Mouse (Mus musculus) left cerebral cortex, postnatal 4 days (tissue): ENCODE data around the gene Hrh2. TPM values are rescaled to one million over a fixed set of nuclear protein-coding genes. Genes with fewer than 3 reads are reported as not detected.

Experiments used
- DNase-seq: peaks from one replicate; pipeline ENCODE4 v3.0.0-alpha.2; 2022
- intact Hi-C: fragments of 180-260 bp; cut with DNase I; formaldehyde crosslinking; loops from one replicate; pipeline ENCODE4 v1.15.1; 2025
- total RNA-seq, 2 experiments: library from RNA; stranded (reverse); gene quantifications; 2 replicates each; pipeline ENCODE4 v1.2.3; 2021

Gene Hrh2
- total RNA-seq, 2 experiments from 2014 or later, result 3.9 to 4.1 TPM

DNA sequence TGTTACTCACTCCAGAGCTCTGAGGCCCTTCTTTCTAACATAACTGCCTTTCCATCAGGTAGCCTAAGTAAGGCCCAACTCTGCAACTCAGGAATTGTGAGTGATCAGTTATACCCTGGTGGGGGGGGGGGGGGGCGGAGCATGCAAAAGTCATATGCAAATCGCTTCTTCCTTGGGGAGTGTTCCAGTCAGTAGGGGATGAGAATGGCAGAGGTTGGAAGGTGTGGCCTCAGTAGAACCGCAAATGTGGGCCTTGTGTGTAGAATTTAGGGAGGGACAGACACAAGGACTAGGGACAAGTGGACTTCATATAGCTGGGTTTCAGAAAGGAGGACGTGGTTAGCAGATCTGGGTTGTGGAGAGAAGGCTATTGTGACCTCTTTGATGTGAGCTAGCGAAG lies 23.3 kb downstream of the Hrh2 start:
- no peak for DNase-seq
- intact Hi-C loops, result no loop called here

DNA sequence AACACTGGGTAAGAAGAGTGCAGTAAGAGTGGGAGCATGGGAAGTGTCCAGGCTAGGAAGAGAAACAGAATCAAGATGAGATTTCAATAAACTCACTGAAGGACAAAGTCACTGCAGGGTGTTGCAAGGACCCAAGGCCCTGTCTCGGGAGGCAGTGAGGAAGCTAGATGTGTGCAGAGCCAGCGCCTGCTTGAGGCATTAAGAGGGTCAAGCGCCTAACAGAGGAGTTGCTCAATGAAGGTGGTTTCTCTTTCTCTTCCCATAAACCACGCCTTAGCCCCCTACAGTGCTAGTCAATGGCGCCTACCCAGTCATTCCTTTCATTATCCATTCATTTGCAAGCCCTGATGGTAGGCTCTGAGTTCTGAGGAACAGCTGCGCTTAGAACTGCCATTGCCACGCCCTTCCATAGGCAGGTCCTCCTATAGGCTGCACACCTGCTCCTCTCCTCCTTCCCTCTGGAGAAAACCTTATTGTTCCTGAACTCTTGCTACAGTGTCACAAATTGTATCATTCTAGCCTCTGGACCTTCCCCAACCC lies 23.9 kb downstream of the Hrh2 start:
- no peak for DNase-seq
- intact Hi-C loops, result no loop called here

DNA sequence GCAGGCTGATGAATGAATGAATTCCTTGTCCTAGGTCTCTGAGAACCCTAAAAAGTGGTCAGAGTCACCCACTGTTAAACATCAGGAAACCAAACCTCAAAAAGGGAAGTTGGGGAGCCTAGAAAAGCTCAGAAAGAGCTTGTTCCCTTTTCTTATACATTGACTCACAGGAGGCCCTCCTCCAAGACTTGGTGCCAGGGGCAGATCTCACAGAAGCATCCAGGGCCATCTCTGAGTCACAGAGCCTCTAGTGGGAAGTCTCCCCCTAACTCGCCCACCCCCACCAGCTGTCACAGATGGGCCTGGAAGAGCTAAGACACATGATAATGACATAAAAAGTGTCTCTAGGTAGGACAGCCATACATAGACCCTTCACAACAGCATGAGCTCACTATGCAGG lies 26.4 kb downstream of the Hrh2 start:
- no peak for DNase-seq
- intact Hi-C loops, result no loop called here

DNA sequence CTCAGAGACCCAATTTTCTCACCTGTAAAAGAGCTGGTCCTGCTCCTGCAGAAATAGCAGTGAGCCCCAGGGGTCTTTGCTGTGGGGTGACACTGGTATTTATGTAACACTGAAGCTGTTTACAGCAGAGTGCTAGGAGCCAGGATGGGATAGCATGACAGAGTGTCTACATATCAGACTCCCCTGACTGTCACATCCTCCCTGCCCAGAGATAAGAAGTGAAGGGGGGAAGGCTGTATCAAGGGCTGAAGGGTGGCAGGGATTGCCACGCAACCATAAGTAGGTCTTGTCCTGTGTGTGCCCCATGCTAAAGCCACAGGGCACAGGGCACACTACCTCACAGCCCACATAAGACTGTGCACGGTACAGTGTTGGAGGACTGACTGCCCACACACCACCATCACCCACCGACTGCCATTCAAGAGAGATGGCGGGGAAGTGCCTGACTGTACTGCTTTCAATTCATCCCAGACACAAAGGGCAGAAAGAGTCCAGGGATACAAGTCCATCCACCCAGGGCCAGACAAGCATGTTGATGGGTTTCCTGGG lies 29.8 kb downstream of the Hrh2 start:
- intact Hi-C loops, result no loop called here
- DNase-seq, result no peak

DNA sequence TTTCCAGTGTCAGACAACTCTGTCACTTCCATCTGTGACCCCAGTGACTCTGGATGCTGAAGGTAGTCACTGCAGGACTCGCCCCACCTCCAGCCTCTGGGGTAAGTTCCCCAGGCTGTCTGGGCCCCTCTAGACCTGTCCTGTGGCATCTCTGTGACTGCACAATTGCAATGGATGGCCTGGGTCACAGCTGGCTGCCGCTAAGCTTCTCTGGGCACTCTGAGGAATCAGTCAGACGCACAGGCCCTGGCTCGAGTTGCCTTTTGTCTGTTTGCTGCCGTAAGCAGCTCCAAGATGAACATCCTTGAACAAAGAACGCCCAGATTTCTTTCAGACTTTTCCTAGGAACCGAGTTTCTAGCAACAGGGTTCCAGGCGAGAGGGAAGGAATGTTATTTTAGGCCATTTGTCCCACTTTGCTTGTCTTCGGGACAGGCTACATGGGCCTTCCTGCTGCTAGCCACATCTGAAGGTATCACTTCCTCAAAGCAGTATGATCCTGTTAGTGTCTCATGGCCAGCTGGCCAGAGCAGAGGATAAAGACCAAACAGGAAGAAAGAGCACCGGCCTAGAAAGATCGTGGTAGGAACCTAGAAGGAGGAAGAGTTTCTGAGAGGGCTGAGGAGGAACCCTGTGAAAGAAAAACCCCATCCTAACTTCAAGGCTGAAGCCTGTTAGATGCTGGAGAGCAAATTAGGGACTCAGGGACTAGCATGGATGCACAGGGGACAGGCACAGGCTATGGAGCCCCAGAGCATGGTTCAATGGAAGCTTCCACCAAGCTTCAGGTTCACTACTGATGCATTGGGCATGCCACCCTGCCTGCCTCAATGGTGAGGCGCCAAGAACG lies 31.2 kb downstream of the Hrh2 start:
- intact Hi-C loops, result no loop called here
- DNase-seq, result no peak

DNA sequence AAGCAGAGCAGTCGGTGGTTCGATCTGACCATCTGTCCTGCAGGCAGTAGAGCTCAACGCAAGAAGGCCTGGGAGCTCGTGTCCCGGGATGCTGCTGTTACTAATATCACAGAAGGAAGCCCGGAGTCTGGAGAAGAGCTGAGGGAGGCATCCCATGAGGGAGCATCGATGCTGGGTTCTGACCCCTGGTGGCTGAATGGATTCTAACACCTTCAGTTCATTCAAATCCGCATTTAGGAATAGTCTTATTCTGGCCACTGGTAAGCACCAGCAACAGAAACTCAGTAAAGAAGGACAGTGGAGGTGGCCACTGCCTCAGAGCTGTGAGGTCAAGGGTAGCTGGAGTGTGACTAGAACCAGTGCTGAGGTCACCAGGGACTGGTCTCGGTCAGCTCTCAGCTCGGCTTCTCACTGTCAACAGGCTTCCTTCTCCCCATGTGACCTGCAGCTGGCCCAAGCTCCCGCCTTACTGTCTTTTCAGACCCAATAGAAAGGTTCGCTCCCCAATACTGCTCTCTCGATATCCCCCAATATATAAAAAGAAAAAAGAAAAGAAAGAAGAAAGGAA lies 36.1 kb downstream of the Hrh2 start:
- peak; percentile 57 for DNase-seq
- intact Hi-C loops, result loop anchor here (5.0 kb wide), 1 partner anchor 116 kb away; no protein-coding TSS in a partner anchor

DNA sequence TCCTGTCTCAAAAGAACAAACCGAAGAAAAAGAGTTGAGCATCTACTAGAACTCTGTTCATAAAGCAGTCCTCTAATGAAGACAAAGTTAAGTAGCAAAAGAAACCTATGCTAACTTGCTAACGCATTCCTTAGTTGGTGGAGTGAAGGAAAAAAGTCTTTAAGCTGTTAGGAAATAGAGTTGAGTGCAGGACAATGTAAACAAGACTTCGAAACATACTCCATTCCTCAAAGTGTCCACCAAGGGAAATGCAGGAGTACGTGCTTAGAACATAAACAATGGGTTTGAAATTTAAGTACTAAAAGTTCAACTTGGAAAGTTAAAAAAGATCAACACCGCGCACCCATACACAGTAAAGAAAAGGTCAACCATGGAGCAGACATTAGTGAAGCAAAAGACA lies 38.2 kb downstream of the Hrh2 start:
- DNase-seq, result no peak
- intact Hi-C loops, result no loop called here

DNA sequence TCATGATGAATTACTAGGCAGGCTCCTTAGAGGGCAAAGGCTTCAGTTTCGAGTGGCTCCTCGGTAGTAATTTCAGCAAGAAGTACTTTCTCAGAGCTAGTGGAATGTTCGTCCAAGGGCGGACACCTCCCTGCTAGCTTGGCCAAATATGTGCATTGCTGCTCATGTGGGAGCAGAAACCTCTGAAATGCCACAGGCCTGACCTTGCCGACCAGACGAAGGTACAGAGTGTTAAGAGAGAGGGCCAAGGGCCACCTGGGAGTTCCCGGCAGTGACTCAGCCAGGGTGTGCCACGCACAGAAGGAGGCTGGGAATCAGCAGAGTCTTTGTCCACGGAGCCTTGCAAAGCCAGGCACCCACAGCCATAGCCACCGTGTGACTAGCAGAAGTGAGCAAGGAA lies 39.9 kb downstream of the Hrh2 start:
- no peak for DNase-seq
- intact Hi-C loops, result no loop called here

DNA sequence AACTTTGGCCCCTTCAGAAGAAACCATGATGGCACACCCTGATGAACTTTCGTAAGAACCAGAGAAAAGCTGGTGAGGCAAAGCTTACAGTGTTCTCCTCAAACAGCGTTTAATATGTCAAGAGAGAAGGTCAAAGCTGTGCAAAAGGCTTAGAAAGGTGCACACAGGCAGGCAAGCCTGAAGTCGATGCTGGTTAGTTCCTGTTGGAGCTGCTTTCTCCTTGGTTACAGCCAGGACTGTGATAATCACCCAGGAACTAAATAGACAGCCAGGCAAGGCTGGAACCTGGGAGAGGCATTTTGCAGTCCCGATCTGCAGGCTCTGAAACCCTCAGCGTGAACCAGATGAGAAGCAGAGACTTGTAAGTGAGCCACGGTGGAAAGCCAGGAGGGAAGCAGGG lies 45.6 kb downstream of the Hrh2 start:
- DNase-seq, result no peak
- intact Hi-C loops, result no loop called here

DNA sequence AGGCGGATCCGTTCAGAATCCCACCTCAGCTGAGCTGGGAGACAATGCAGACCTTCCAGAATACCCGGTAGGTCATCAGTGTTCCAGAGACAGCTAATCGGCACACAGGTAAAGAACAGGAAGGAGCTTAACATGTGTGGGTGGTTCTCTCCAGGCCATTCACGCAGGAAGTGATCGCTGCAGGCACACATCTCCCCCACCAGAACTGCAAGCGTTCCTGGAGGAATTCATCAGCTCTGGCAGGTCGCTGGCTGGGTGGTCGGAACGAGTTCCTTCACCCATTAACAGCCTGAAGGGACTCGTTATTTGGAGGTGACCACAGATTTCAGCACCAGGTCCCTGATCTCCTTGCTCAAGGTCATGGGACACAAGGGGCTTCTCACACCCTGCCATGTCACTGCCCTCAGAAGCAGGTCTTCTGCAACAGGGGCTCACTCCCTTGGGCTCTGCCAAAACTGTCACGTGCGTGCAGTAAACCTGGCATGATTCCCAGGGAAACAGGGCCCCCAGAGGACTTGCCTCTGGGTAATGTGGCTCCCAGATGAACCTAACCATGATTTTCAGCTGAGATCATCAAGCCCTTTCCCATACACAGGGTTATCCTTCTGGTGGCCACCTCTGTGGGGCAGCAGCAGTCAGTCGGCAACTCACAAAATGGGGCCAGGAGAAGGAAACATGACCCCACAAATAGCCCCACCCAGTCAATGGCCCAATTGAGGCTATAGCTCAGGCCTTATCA lies 46.8 kb downstream of the Hrh2 start:
- intact Hi-C loops, result no loop called here
- DNase-seq, result peak; percentile 48

DNA sequence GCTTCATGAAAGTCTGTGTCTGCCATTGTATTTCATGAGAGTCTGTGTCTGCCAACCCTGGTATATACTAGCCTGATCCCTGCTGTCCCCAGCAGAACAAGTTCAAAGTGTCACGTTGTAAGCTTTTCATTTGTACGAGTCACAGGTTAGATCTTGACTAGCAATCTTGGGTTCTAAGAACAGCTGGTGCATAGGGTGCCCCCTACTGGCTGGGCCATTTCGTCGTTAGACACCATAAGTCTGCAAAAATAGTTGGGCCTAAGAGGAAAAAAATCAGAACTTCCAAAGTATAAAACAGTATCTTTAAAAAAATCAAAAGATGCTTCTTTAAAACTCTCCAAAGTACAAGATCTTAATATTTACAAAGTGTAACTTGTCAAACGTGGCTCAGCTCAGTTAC lies 50.5 kb downstream of the Hrh2 start:
- intact Hi-C loops, result loop anchor here (5.0 kb wide), 1 partner anchor 130 kb away; no protein-coding TSS in a partner anchor
- DNase-seq, result no peak

DNA sequence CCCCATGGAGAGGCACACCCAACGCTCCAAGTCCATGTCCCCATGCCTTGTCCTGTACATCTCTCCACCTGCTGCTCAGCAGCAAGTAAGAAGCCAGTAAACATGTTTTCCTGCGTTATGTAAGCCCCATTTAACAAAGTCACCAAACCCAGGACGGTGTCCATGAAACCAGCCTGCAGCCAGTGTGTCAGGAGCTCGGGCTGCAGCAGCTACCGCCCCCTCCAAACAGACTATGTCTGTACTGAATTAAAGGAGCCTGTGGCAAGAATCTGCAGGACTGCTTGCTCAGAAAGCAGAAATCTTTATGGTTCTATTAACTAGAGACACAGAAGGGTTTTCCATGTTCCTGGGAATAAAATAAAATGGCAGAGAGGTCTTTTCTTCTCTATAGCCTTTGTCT lies 53.3 kb downstream of the Hrh2 start:
- DNase-seq, result no peak
- intact Hi-C loops, result no loop called here

DNA sequence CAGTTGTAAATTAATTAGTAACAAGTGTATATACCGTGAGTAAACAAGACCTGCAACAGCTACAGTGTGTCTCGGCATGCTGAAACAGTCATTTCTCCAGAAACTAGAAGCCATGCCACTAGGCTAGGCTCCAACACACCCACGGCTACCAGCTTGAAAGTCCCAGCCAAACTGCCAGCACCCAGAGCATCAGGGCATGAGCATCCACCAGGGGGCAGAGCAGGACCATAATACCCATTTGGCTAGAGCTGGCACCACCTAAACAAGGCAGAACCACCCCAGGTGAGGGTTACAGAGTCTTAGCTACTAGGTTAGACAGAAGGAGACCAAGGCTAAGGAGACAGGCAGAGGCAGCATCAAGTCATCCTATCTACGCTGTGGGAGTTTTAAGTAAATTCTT lies 55.6 kb downstream of the Hrh2 start:
- intact Hi-C loops, result loop anchor here (1.0 kb wide), 1 partner anchor 200 kb away; no protein-coding TSS in a partner anchor
- DNase-seq, result peak; percentile 91

DNA sequence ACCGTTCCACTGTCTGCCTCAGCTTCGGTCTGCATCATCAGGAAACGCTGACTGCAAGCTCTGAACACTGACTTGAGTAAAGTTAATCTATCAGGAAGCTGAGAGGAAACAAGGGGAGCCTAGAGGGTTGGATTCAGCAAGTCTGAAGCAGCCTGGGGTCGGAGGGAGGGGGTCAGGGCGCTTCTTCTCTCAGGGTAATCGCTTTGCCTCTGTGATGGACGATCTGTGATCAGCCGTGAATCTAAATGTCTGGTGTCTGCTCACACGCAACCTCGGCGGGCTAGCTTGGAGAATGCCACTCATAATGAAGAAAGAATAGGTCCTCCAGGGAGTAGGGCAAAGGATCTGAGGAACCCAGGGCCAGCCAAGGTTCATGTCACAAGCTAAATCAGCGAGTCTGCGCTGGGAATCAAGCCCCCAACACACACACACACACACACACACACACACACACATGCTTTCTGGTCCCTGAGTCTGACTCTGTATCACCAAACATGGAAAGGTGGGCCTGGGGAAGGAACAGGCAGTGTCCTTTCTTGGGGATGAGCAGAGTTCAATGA lies 56.6 kb downstream of the Hrh2 start:
- DNase-seq, result no peak
- intact Hi-C loops, result loop anchor here (2.0 kb wide), 1 partner anchor 122 kb away; the partner anchor contains the start of gene Cplx2

DNA sequence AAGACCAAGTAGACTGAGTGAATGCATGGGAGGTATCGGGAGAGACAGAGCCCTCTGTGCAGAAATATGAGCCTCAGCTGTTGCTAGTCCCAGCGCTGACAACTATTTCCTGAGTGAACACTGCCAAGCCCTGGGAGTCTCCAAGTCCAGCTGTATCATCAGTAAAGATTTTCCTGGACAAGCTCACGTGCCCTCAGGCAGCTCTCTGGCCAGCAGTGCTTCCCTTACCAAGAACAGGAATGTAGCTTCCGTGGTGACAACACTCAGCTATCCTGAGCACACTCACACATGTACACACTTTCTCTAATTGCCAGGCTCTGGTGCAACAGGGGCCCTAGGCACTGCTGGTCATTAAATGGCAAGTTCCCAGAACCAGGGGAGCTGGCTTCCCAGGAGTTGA lies 57.1 kb downstream of the Hrh2 start:
- peak; percentile 38 for DNase-seq
- intact Hi-C loops, result loop anchor here (2.0 kb wide), 1 partner anchor 122 kb away; the partner anchor contains the start of gene Cplx2

DNA sequence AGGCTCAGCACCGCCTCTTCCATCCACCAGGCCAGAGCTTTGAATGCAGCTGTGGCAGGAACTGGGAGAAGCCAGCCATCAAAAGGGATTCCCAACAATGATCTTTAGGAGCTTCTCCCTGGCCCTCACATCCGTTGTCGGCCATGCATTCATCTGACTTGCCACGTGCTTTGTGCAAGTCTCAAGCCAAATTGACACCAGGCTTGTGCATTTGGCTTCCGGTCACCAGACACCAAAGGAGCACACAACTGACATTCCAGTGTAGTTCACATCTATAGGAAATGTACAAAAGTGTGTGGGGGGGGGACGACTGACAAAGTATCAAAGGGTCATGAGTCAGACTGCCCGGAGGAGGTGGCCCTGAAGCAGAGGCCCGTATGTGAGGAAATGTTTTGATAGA lies 58.4 kb downstream of the Hrh2 start:
- intact Hi-C loops, result no loop called here
- no peak for DNase-seq

DNA sequence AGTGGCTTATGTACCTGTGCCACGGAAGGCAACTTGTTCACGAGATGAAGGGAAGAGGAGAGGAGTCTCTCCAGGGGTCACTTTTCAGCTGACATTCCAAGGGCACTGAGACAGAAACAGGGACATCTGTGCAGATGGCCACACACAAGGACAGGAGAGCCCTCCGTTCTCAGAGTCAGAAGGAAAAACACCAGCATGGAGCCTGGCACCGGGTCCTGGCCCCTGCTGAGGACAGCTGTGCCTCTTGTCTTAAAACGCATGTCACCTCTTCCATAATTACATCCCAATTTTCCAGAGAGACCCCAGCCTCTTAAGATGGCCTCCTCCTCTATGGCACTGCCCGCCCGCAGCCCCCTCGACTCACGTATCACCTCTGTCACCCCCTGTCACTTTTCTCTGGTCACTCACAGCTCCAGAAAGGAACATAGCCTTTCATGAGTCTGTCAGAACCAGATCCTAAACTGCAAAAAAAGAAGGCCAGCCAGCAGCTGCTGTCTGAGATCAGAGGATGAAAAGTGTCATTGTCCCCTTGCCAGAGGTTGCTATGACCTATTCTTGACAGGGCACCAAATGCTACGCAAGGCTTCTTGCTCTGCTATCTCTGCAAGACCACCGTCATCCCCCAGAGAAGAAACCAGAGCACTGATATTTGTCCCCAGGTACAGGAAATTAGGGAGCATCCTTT lies 59.8 kb downstream of the Hrh2 start:
- intact Hi-C loops, result no loop called here
- DNase-seq, result peak; percentile 88

DNA sequence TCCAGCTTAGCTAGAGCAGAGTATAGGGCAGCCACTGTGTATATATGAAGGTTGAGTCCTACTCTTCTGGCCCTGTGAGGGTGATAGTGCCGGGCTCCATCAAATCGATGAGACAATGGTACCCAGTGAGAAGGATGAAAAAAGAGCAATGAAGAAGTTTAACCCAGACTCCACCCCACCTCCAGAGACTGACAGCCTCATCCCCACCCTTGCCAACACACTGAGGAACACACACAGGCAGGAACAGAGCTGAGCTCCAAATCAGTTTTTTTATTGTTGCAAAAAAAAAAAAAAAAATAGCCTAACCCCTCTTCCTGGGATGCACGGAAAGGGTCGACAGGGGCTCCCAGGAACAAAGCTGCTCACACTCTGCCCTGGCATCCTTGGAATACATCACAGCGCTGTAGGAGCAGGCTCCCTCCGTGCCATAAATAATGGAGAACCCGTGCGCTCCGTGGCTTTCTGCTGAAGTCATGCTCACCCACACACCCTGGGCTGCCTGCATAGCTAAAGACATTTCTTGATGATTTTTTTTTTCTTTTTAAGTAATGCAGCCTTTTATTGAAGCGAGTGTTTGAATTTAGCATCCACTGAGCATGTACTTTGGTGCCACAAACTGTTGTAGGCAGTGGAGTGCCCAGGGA lies 65.8 kb downstream of the Hrh2 start:
- intact Hi-C loops, result no loop called here
- no peak for DNase-seq

DNA sequence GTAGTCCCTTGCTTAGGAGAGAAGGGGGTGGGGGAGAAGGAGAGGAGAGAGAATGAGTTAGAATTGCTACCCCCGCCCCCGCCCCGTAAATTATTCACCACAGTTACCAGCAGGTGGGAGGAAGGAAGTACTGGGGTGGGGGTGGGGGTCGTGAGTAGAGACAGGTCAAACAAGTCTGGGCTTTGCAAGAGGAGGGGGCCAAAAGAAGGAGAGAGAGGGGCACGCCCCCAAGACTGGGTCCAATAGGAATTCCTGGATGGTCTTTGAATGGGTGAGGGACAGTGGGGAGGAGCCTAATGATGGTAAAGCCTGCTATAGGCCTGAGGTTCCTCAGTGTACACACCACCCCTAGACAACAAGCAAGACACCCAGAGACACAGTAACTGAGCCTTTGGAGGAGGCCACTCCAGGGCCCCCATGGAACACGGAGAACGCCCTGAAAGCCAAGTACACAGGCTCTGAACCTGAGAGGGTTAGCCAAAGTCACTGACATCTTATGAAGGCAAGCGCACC lies 66.4 kb downstream of the Hrh2 start:
- no peak for DNase-seq
- intact Hi-C loops, result no loop called here
